Mouse (Mus musculus) stomach, postnatal 0 days (tissue): Measurements from ENCODE around the gene Serpine1. TPM values are rescaled to one million over a fixed set of nuclear protein-coding genes. Genes with fewer than 3 reads are reported as not detected.

Source experiments
- ATAC-seq: fragments of 200-750 bp; cut with Nextera tagmentation; 2 replicates; pipeline ENCODE4 v1.8.0; 2017; ENCODE audit not compliant: low FRiP score, low TSS enrichment
- DNase-seq: peaks from one replicate; pipeline ENCODE4 v3.0.0-alpha.2; 2016; ENCODE audit warnings: low spot score
- H3K27ac ChIP-seq: fragments of 300-500 bp; sonication (generic); replicated peaks from 2 replicates; pipeline ENCODE4 v1.5.1; 2014; ENCODE audit warnings: mild to moderate bottlenecking, control low read depth
- H3K27me3 ChIP-seq: fragments of 300-500 bp; sonication (generic); 2 replicates; pipeline ENCODE4 v1.6.1; 2014; ENCODE audit warnings: low read length; ENCODE audit not compliant: control insufficient read depth, insufficient read depth
- H3K36me3 ChIP-seq: fragments of 300-500 bp; sonication (generic); 2 replicates; pipeline ENCODE4 v1.6.1; 2014; ENCODE audit warnings: low read length, mixed read lengths; ENCODE audit not compliant: control insufficient read depth, insufficient read depth
- H3K4me1 ChIP-seq: fragments of 300-500 bp; sonication (generic); replicated peaks from 2 replicates; pipeline ENCODE4 v1.6.1; 2014; ENCODE audit warnings: antibody characterized with exemption; ENCODE audit not compliant: control insufficient read depth, insufficient read depth
- H3K4me2 ChIP-seq: fragments of 300-500 bp; sonication (generic); replicated peaks from 2 replicates; pipeline ENCODE4 v1.6.1; 2014; ENCODE audit warnings: low read depth, mild to moderate bottlenecking, control low read depth, moderate library complexity
- H3K4me3 ChIP-seq: fragments of 300-500 bp; sonication (generic); 2 replicates; pipeline ENCODE4 v1.5.1; 2014; ENCODE audit warnings: low read depth, low read length, control low read depth
- H3K9ac ChIP-seq: fragments of 300-500 bp; sonication (generic); 2 replicates; pipeline ENCODE4 v1.6.1; 2014; ENCODE audit warnings: mild to moderate bottlenecking, low read length, control low read depth, mixed read lengths
- H3K9me3 ChIP-seq: fragments of 300-500 bp; sonication (generic); 2 replicates; pipeline ENCODE4 v1.6.1; 2016; ENCODE audit warnings: low read length; ENCODE audit not compliant: control insufficient read depth
- CTCF ChIP-seq: IDR thresholded peaks from 2 replicates; pipeline ENCODE4 v1.5.1; 2016; ENCODE audit warnings: antibody characterized with exemption, low read depth, mild to moderate bottlenecking, moderate library complexity
- EP300 ChIP-seq: optimal IDR thresholded peaks from 2 replicates; pipeline ENCODE3; 2016; ENCODE audit warnings: antibody characterized with exemption
- WGBS: fragments of 180-500 bp; shearing (Covaris S2); extraction: QIAGEN DNeasy Blood & Tissue Kit; methylation state at CpG from one replicate; pipeline ENCODE4 v1.1.7; 2014; 5-methylcytosine and 5-hydroxymethylcytosine counted together
- polyA plus RNA-seq: library from polyadenylated mRNA; unstranded; fragments of >200 nt; fragmentation: Nextera tagmentation; extraction: Ambion mirVana; gene quantifications from 2 replicates; pipeline ENCODE4 v1.2.1, GENCODE M21; 2015

The Serpine1 gene
- polyA plus RNA-seq, 1 experiment from 2014 or later = 0.25 TPM

GRCm38 (mm10) chr5:137108111-137108510 lies 36.0 kb upstream of the Serpine1 start:
- DNase-seq (no peak), ATAC-seq (no peak)
- no peak for TF ChIP-seq CTCF
- no peak overlapping the region for H3K27ac ChIP-seq
- 60% methylated on average over 6 of the region's 6 CpGs for WGBS
- H3K4me1 ChIP-seq = no peaks in the 10 kb centered on the region
- H3K9me3 ChIP-seq = no peaks in the 10 kb centered on the region
- H3K9ac ChIP-seq = no peak overlapping the region
- H3K27me3 ChIP-seq = no peaks in the 10 kb centered on the region
- peaks cover 3% of the 10 kb centered on the region for H3K36me3 ChIP-seq
- no peak overlapping the region for H3K4me3 ChIP-seq
- no peak overlapping the region for H3K4me2 ChIP-seq

DNA sequence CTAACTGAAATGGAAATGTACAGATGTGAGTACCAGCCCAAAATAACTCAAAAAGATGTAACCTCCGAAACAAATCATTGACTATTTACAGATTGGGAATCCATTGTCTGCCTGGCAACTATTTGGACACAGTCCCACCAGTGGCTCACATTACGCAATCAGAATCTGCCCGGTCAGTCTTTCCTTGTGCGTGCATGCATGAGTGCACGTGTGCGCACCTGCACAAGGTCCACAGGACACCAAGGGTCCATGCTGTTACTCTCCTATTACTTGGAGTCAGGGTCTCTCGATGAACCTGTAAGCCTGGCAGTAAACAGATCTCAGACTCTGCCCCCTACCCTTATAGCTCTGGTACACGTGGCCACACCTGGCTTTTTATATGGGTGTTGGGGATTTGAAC lies 35.6 kb upstream of the Serpine1 start:
- Histone ChIP-seq H3K27me3 (no peaks in the 10 kb centered on the region), H3K4me3 (no peak overlapping the region), H3K4me2 (no peak overlapping the region), H3K9ac (no peak overlapping the region), H3K9me3 (no peaks in the 10 kb centered on the region), H3K4me1 (no peaks in the 10 kb centered on the region), H3K27ac (no peak overlapping the region), H3K36me3 (no peaks in the 10 kb centered on the region; the same call in 1 of the 2 replicates)
- TF ChIP-seq EP300 (no peak), CTCF (no peak)
- 83% methylated on average over 8 of the region's 8 CpGs for WGBS
- ATAC-seq = no peak
- DNase-seq = no peak

GRCm38 (mm10) chr5:137107024-137107423 lies 35.0 kb upstream of the Serpine1 start:
- ATAC-seq = no peak; the same call in 1 of the 2 replicates
- WGBS = 4% methylated on average over 6 of the region's 6 CpGs

DNA sequence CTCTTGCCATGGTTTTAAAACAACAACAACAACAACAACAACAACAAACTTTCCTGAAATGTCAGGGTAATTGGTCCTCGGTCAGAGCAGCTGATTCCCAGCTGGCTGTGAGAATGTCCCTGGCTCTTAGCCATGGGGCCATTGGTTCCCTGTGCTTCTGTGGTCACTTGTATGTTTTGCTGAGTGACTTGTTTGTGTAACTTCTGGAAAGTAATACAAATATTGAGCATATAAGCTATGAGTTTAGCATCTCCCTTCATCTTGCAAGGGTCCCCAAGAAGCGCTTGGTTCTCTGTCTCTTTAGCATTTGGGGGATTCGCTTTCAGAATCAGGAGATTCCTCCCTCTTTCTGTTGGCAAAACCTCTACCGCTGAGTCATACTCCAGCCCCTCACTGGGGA lies 34.4 kb upstream of the Serpine1 start:
- DNase-seq (no peak), ATAC-seq (no peak)
- H3K4me3 ChIP-seq = no peak overlapping the region
- H3K36me3 ChIP-seq = no peaks in the 10 kb centered on the region
- 63% methylated on average over 4 of the region's 4 CpGs for WGBS
- H3K4me2 ChIP-seq = no peak overlapping the region
- TF ChIP-seq EP300 (no peak), CTCF (no peak)
- no peak overlapping the region for H3K9ac ChIP-seq
- H3K27ac ChIP-seq = no peak overlapping the region
- no peaks in the 10 kb centered on the region for H3K4me1 ChIP-seq
- H3K27me3 ChIP-seq = no peaks in the 10 kb centered on the region
- H3K9me3 ChIP-seq = no peaks in the 10 kb centered on the region

More at GRCm38 (mm10) chr5:137107024-137107423, 35.0 kb upstream of the Serpine1 start:
- no peak overlapping the region for H3K4me3 ChIP-seq
- H3K4me2 ChIP-seq = no peak overlapping the region
- H3K4me1 ChIP-seq = no peaks in the 10 kb centered on the region
- no peaks in the 10 kb centered on the region for H3K9me3 ChIP-seq
- no peak overlapping the region for H3K9ac ChIP-seq
- H3K27ac ChIP-seq = no peak overlapping the region
- H3K27me3 ChIP-seq = no peaks in the 10 kb centered on the region
- no peaks in the 10 kb centered on the region for H3K36me3 ChIP-seq
- TF ChIP-seq EP300 = no peak
- TF ChIP-seq CTCF = peak; percentile 93
- peak; percentile 78 for DNase-seq

GRCm38 (mm10) chr5:137103969-137104368 lies 31.9 kb upstream of the Serpine1 start:
- H3K4me1 ChIP-seq = no peaks in the 10 kb centered on the region
- ATAC-seq (no peak), DNase-seq (no peak)
- no peak overlapping the region for H3K9ac ChIP-seq
- H3K36me3 ChIP-seq = no peaks in the 10 kb centered on the region
- TF ChIP-seq EP300 (no peak), CTCF (peak; percentile 24; the same call in 1 of the 2 replicates)
- H3K4me2 ChIP-seq = no peak overlapping the region
- WGBS = 87% methylated on average over 2 of the region's 2 CpGs
- H3K9me3 ChIP-seq = no peaks in the 10 kb centered on the region
- H3K27ac ChIP-seq = no peak overlapping the region
- H3K4me3 ChIP-seq = no peak overlapping the region
- H3K27me3 ChIP-seq = no peaks in the 10 kb centered on the region

DNA sequence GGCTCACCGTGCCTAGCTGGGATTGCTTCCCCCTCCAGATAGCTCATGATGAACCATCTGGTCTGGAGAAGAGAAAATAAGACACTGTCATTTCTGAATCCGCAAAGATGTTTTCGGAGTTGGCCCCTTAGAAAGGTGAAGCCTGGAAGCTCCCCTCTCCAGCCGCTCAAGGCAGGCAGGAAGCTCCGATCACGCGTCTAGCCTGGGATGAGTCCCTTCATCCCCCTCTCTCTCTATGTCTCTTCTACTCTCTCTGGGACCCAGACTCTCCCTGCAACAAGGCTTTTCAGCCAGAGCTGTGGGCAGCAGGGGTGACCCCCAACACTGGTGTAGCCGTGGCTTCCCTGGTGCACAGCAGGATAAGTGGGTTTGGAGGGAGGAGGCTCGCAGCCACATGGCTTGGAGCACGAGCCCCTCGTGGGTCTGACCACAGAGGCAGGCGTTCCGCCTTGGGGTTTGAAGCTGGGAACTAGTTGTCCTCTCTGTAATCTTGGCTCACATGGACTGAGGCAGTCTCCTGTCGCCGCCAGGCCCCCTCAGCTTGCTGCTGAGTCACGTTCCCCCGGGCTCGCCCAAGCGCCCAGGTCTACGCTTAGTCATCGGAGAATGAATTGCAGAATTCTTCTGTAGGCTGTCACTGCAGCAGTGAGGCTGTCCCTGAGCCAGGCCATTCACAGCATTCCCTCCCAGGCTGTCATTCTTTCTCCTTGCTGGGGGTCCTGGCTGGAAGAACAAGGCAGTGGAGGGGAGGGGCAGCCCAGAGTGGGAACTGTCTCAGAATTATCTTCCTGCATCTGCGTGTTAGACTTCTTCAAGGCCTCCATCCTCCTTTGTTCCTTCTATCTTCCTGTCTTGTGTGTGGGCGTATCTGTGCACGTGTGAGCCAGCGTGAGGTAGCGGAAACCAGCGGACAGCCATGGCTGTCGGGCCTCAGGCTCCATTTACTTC lies 30.8 kb upstream of the Serpine1 start:
- peak; percentile 38 for DNase-seq
- WGBS = 56% methylated on average over 28 of the region's 28 CpGs

More for the DNA sequence above, 30.8 kb upstream of the Serpine1 start:
- no peaks in the 10 kb centered on the region for H3K4me1 ChIP-seq
- no peaks in the 10 kb centered on the region for H3K36me3 ChIP-seq
- TF ChIP-seq CTCF = no peak
- no peak for TF ChIP-seq EP300
- H3K4me3 ChIP-seq = no peak overlapping the region
- no peaks in the 10 kb centered on the region for H3K27me3 ChIP-seq
- no peak overlapping the region for H3K27ac ChIP-seq
- peak; percentile 76 for ATAC-seq
- H3K9ac ChIP-seq = 0 out of 2 replicates have a peak overlapping the region, but pooled peaks have one; percentile 2
- no peaks in the 10 kb centered on the region for H3K9me3 ChIP-seq
- H3K4me2 ChIP-seq = no peak overlapping the region
